Mouse (Mus musculus) erythroblast, embryonic 14.5 days (primary cell): ENCODE results near the gene Fank1.

Experiments used
- GATA1 ChIP-seq: IDR thresholded peaks from 2 replicates; pipeline ENCODE4 v1.6.1; 2012; ENCODE audit warnings: low read length, inconsistent platforms, mixed read lengths
- TAL1 ChIP-seq: IDR thresholded peaks from 3 replicates; pipeline ENCODE4 v1.6.1; 2012; ENCODE audit warnings: low read length, inconsistent platforms, mixed read lengths

DNA sequence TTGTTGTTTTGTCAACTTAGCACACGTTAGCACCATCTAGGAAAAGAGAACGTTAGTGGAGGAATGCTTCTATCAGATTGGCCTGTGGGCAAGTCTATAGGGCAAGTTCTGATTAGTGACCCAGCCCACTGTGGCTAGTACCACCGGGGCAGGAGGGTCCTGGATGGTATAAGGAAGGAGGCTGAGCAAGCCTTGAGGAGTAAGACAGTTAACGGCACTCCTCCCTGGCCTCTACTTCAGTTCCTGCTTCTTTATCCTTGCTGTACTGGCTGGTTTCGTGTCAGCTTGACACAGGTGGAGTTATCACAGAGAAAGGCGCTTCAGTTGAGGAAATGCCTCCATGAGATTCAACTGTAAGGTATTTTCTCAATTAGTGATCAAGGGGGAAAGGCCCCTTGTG is 10.9 kb downstream of the Fank1 start:
- TF ChIP-seq GATA1: no peak
- TF ChIP-seq TAL1: no peak
